Mouse (Mus musculus) E14TG2a.4 (cell line): ENCODE measurements around the gene Napepld.

Experiments used
- H3K27me3 ChIP-seq: 2 replicates; pipeline ENCODE4 v1.6.1; 2014; ENCODE audit warnings: low read length, control low read depth; ENCODE audit not compliant: insufficient read depth
- H3K36me3 ChIP-seq: 2 replicates; pipeline ENCODE4 v1.6.1; 2014; ENCODE audit warnings: low read length, control low read depth; ENCODE audit not compliant: insufficient read depth
- H3K4me1 ChIP-seq: replicated peaks from 2 replicates; pipeline ENCODE4 v1.6.1; 2014; ENCODE audit warnings: low read depth, low read length, control low read depth
- H3K4me3 ChIP-seq: replicated peaks from 2 replicates; pipeline ENCODE4 v1.5.1; 2014; ENCODE audit warnings: mild to moderate bottlenecking, low read length
- H3K9me3 ChIP-seq: 2 replicates; pipeline ENCODE4 v1.6.1; 2014; ENCODE audit warnings: low read length, control low read depth
- CTCF ChIP-seq: conservative IDR thresholded peaks from 2 replicates; pipeline ENCODE4 v1.5.1; 2014; ENCODE audit warnings: low read length
- NANOG ChIP-seq: IDR thresholded peaks from 2 replicates; pipeline ENCODE4 v1.6.1; 2014; ENCODE audit warnings: borderline replicate concordance, low read length, mixed read lengths
- POU5F1 ChIP-seq: IDR thresholded peaks from 2 replicates; pipeline ENCODE4 v1.6.1; 2014; ENCODE audit warnings: low read length, borderline replicate concordance

The Napepld gene

GRCm38 (mm10) chr5:21667191-21668137 is 33.7 kb downstream of the Napepld start:
- H3K36me3 ChIP-seq = peaks cover 45% of the 10 kb centered on the region
- peaks cover 37% of the 10 kb centered on the region for H3K4me1 ChIP-seq
- H3K9me3 ChIP-seq = no peaks in the 10 kb centered on the region
- no peaks in the 10 kb centered on the region for H3K27me3 ChIP-seq
- TF ChIP-seq NANOG (no peak), CTCF (no peak), POU5F1 (no peak)
- 0 out of 2 replicates have a peak overlapping the region, but pooled peaks have one; percentile 17 for H3K4me3 ChIP-seq

- no peak for TF ChIP-seq POU5F1
- no peak for TF ChIP-seq CTCF
- no peak for TF ChIP-seq NANOG
- Histone ChIP-seq H3K36me3 (peaks cover 68% of the 10 kb centered on the region), H3K4me3 (no peak overlapping the region), H3K27me3 (no peaks in the 10 kb centered on the region), H3K4me1 (peaks cover 30% of the 10 kb centered on the region), H3K9me3 (no peaks in the 10 kb centered on the region)
Measured at GRCm38 (mm10) chr5:21663081-21663480, 38.1 kb downstream of the Napepld start.

- TF ChIP-seq CTCF (no peak), NANOG (no peak), POU5F1 (no peak)
- peaks cover 18% of the 10 kb centered on the region for H3K4me1 ChIP-seq
- H3K9me3 ChIP-seq = no peaks in the 10 kb centered on the region
- H3K36me3 ChIP-seq = peaks cover 83% of the 10 kb centered on the region
- H3K27me3 ChIP-seq = no peaks in the 10 kb centered on the region
- no peak overlapping the region for H3K4me3 ChIP-seq
Measured at GRCm38 (mm10) chr5:21660850-21661249, 40.3 kb downstream of the Napepld start.

GRCm38 (mm10) chr5:21658623-21659395 is 42.4 kb downstream of the Napepld start:
- Histone ChIP-seq H3K9me3 (no peaks in the 10 kb centered on the region), H3K4me3 (no peak overlapping the region), H3K27me3 (no peaks in the 10 kb centered on the region), H3K4me1 (peaks cover 18% of the 10 kb centered on the region), H3K36me3 (peaks cover 75% of the 10 kb centered on the region)
- TF ChIP-seq POU5F1 (no peak), NANOG (no peak), CTCF (peak; percentile 83)

- no peak for TF ChIP-seq POU5F1
- no peak for TF ChIP-seq NANOG
- TF ChIP-seq CTCF = no peak
- H3K4me1 ChIP-seq = peaks cover 23% of the 10 kb centered on the region
- peaks cover 75% of the 10 kb centered on the region for H3K36me3 ChIP-seq
- H3K27me3 ChIP-seq = no peaks in the 10 kb centered on the region
- H3K4me3 ChIP-seq = no peak overlapping the region
- H3K9me3 ChIP-seq = no peaks in the 10 kb centered on the region
Measured at GRCm38 (mm10) chr5:21658038-21658437, 43.2 kb downstream of the Napepld start.

GRCm38 (mm10) chr5:21656912-21657311 is 44.3 kb downstream of the Napepld start:
- H3K36me3 ChIP-seq = peaks cover 77% of the 10 kb centered on the region
- TF ChIP-seq NANOG (no peak), POU5F1 (no peak), CTCF (no peak)
- no peaks in the 10 kb centered on the region for H3K9me3 ChIP-seq

GRCm38 (mm10) chr5:21651885-21652612 is 49.1 kb downstream of the Napepld start:
- Histone ChIP-seq H3K4me1 (peaks cover 52% of the 10 kb centered on the region), H3K9me3 (no peaks in the 10 kb centered on the region), H3K4me3 (no peak overlapping the region), H3K36me3 (peaks cover 72% of the 10 kb centered on the region), H3K27me3 (no peaks in the 10 kb centered on the region)
- TF ChIP-seq NANOG = peak; percentile 54; the same call in 1 of the 2 replicates
- no peak for TF ChIP-seq POU5F1

More at GRCm38 (mm10) chr5:21656912-21657311, 44.3 kb downstream of the Napepld start:
- Histone ChIP-seq H3K27me3 (no peaks in the 10 kb centered on the region), H3K4me3 (no peak overlapping the region), H3K4me1 (peaks cover 35% of the 10 kb centered on the region)

- Histone ChIP-seq H3K27me3 (no peaks in the 10 kb centered on the region), H3K4me1 (peaks cover 55% of the 10 kb centered on the region), H3K36me3 (peaks cover 67% of the 10 kb centered on the region), H3K4me3 (no peak overlapping the region), H3K9me3 (no peaks in the 10 kb centered on the region)
- TF ChIP-seq POU5F1 (no peak), CTCF (no peak), NANOG (no peak)
Measured at GRCm38 (mm10) chr5:21650736-21651135, 50.5 kb downstream of the Napepld start.
